Comparison of ENCODE assay signal across 11 mouse cellular contexts in genomic region chr13:56350705-56351400, GRCm38 (mm10). TPM values are rescaled to one million over a fixed set of nuclear protein-coding genes. Genes with fewer than 3 reads are reported as not detected.
A peak's percentile ranks its signal among the peaks of the same experiment; 100 is the strongest.
DNase-seq lines count a peak whose midpoint lies in the region; ATAC-seq lines count a peak whose summit lies in the region.
"Had no signal": no experiment of that assay in that cellular context is flagged by ENCODE, and none has a peak within 500 bp of the region (broad histone marks: within the 10 kb centered on the region; RNA-seq: fewer than 3 reads in every experiment).

No protein-coding gene starts in this region.

- no peaks in the 10 kb centered on the region for H3K9me3 ChIP-seq in lung, embryonic 15.5 days
- no peaks in the 10 kb centered on the region for H3K9me3 ChIP-seq in intestine, embryonic 16.5 days (ENCODE audit: control insufficient read depth, low read length)
- H3K9me3 ChIP-seq in stomach, embryonic 14.5 days (ENCODE audit: control insufficient read depth, low read depth, low read length), result no peaks in the 10 kb centered on the region

- peak; percentile 20 for DNase-seq in embryo, embryonic 11 days
- DNase-seq in embryo, embryonic 9.5 days (ENCODE audit: extremely low spot score), result no peak
- no peak for DNase-seq in lung, adult 18-20 months
- no peak for DNase-seq in retina, postnatal 1 day
- no peak for DNase-seq in retina, embryonic 14.5 days (ENCODE audit: low spot score)
- DNase-seq: cerebellum, postnatal 25 days; gastrocnemius, postnatal 10 days had no signal

- H3K4me1 ChIP-seq in lung, embryonic 15.5 days, result peaks cover 28% of the 10 kb centered on the region
- peaks cover 11% of the 10 kb centered on the region; the same call in 1 of the 2 replicates for H3K4me1 ChIP-seq in intestine, embryonic 16.5 days (ENCODE audit: control insufficient read depth, insufficient read depth, low read length)
- H3K4me1 ChIP-seq in stomach, embryonic 14.5 days (ENCODE audit: control insufficient read depth, insufficient read depth, low read length), result peaks cover 14% of the 10 kb centered on the region

- 47% methylated on average over 14 of the region's 14 CpGs for WGBS in lung, embryonic 15.5 days
- WGBS in intestine, embryonic 16.5 days, result 65% methylated on average over 14 of the region's 14 CpGs
- 58% methylated on average over 14 of the region's 14 CpGs for WGBS in stomach, embryonic 14.5 days

- H3K36me3 ChIP-seq in lung, embryonic 15.5 days, result no peaks in the 10 kb centered on the region
- H3K36me3 ChIP-seq in intestine, embryonic 16.5 days (ENCODE audit: control insufficient read depth, insufficient read depth, low read length), result no peaks in the 10 kb centered on the region
- H3K36me3 ChIP-seq in stomach, embryonic 14.5 days (ENCODE audit: control insufficient read depth, insufficient read depth, low read length), result no peaks in the 10 kb centered on the region

- peak; percentile 52; the same call in 1 of the 2 replicates for ATAC-seq in lung, embryonic 15.5 days (ENCODE audit: borderline replicate concordance, extremely low read depth, low FRiP score, low TSS enrichment)
- 0 out of 2 replicates have a peak, but pooled peaks have one; percentile 40 for ATAC-seq in intestine, embryonic 16.5 days
- no peak for ATAC-seq in stomach, embryonic 14.5 days (ENCODE audit: insufficient number of reproducible peaks, insufficient read depth, low FRiP score, low read depth)
- ATAC-seq: hindbrain, postnatal 0 days had no signal

- no peak overlapping the region for H3K9ac ChIP-seq in lung, embryonic 15.5 days
- no peak overlapping the region for H3K9ac ChIP-seq in intestine, embryonic 16.5 days (ENCODE audit: low read depth, low read length)
- no peak overlapping the region for H3K9ac ChIP-seq in stomach, embryonic 14.5 days (replicated peaks; ENCODE audit: low read depth, low read length)

- H3K4me3 ChIP-seq in lung, embryonic 15.5 days, result no peak overlapping the region
- no peak overlapping the region for H3K4me3 ChIP-seq in intestine, embryonic 16.5 days (ENCODE audit: low read length)
- no peak overlapping the region for H3K4me3 ChIP-seq in stomach, embryonic 14.5 days (ENCODE audit: low read depth, low read length)

- H3K27ac ChIP-seq in lung, embryonic 15.5 days, result peak overlapping the region; percentile 74
- peak overlapping the region; percentile 80 for H3K27ac ChIP-seq in intestine, embryonic 16.5 days (ENCODE audit: low read length)
- H3K27ac ChIP-seq in stomach, embryonic 14.5 days (ENCODE audit: low read length), result peak overlapping the region; percentile 72; the same call in 1 of the 2 replicates
- H3K27ac ChIP-seq: hindbrain, postnatal 0 days had no signal

- no peak overlapping the region for H3K4me2 ChIP-seq in lung, embryonic 15.5 days
- H3K4me2 ChIP-seq in intestine, embryonic 16.5 days (ENCODE audit: low read depth, low read length), result no peak overlapping the region
- H3K4me2 ChIP-seq in stomach, embryonic 14.5 days (replicated peaks; ENCODE audit: low read depth, low read length), result no peak overlapping the region

- no peaks in the 10 kb centered on the region for H3K27me3 ChIP-seq in lung, embryonic 15.5 days
- no peaks in the 10 kb centered on the region for H3K27me3 ChIP-seq in intestine, embryonic 16.5 days (replicated peaks; ENCODE audit: control insufficient read depth, insufficient read depth, low read length)
- no peaks in the 10 kb centered on the region for H3K27me3 ChIP-seq in stomach, embryonic 14.5 days (ENCODE audit: control insufficient read depth, insufficient read depth, low read length)

RNA-seq across cellular contexts. Expression of gene Cxcl14, which starts 54.5 kb away (rescaled TPM):
- 13.7 and 17.1 TPM in 2 replicates for polyA plus RNA-seq in lung, embryonic 15.5 days (2015; fragmentation: Nextera tagmentation; extraction: Ambion mirVana)
- 8.8 TPM in 2 replicates for polyA plus RNA-seq in intestine, embryonic 16.5 days (2015; fragmentation: Nextera tagmentation; extraction: Ambion mirVana)
- 17.3 and 18.9 TPM in 2 replicates for polyA plus RNA-seq in stomach, embryonic 14.5 days (2014; fragmentation: Nextera tagmentation; extraction: Ambion mirVana)
